Comparison of ENCODE assay signal across 8 mouse cellular contexts in genomic region chr4:141114521-141114981, GRCm38 (mm10). TPM values are rescaled to one million over a fixed set of nuclear protein-coding genes. Genes with fewer than 3 reads are reported as not detected.
A peak's percentile ranks its signal among the peaks of the same experiment; 100 is the strongest.
DNase-seq lines count a peak whose midpoint lies in the region; ATAC-seq and TF ChIP-seq lines count a peak whose summit lies in the region.
"Had no signal": no experiment of that assay in that cellular context is flagged by ENCODE, and none has a peak within 500 bp of the region (broad histone marks: within the 10 kb centered on the region; RNA-seq: fewer than 3 reads in every experiment).

No protein-coding gene starts in this region.

- 88% methylated on average over 6 of the region's 6 CpGs for WGBS in kidney, postnatal 0 days
- 78% methylated on average over 6 of the region's 6 CpGs for WGBS in hindbrain, embryonic 13.5 days

- H3K4me2 ChIP-seq in kidney, postnatal 0 days (ENCODE audit: low read length) = no peak overlapping the region
- H3K4me2 ChIP-seq in hindbrain, embryonic 13.5 days = no peak overlapping the region
- H3K4me2 ChIP-seq: neural tube, embryonic 13.5 days had no signal

- no peaks in the 10 kb centered on the region for H3K9me3 ChIP-seq in kidney, postnatal 0 days (replicated peaks; ENCODE audit: low read length)
- H3K9me3 ChIP-seq in hindbrain, embryonic 13.5 days = no peaks in the 10 kb centered on the region
- H3K9me3 ChIP-seq: neural tube, embryonic 13.5 days had no signal

- H3K9ac ChIP-seq in kidney, postnatal 0 days (ENCODE audit: low read depth, low read length) = 0 out of 2 replicates have a peak overlapping the region, but pooled peaks have one; percentile 13
- H3K9ac ChIP-seq in hindbrain, embryonic 13.5 days = no peak overlapping the region
- H3K9ac ChIP-seq: neural tube, embryonic 13.5 days had no signal

- no peak overlapping the region for H3K4me3 ChIP-seq in kidney, postnatal 0 days (replicated peaks; ENCODE audit: low read depth, low read length)
- H3K4me3 ChIP-seq in hindbrain, embryonic 13.5 days = no peak overlapping the region
- H3K4me3 ChIP-seq: neural tube, embryonic 13.5 days had no signal

- H3K4me1 ChIP-seq in kidney, postnatal 0 days (replicated peaks; ENCODE audit: insufficient read depth, low read length) = no peaks in the 10 kb centered on the region
- H3K4me1 ChIP-seq in hindbrain, embryonic 13.5 days (replicated peaks) = peaks cover 17% of the 10 kb centered on the region

- no peaks in the 10 kb centered on the region for H3K27me3 ChIP-seq in kidney, postnatal 0 days (ENCODE audit: insufficient read depth, low read length)
- no peaks in the 10 kb centered on the region for H3K27me3 ChIP-seq in hindbrain, embryonic 13.5 days
- H3K27me3 ChIP-seq: neural tube, embryonic 13.5 days had no signal

- intact Hi-C loops in left cerebral cortex, postnatal 25 days (cut with DNase I) = no loop called here

- H3K36me3 ChIP-seq in kidney, postnatal 0 days (ENCODE audit: insufficient read depth, low read length) = peaks cover 52% of the 10 kb centered on the region
- peaks cover 82% of the 10 kb centered on the region for H3K36me3 ChIP-seq in hindbrain, embryonic 13.5 days

- DNase-seq in kidney, postnatal 0 days (ENCODE audit: low spot score) = no peak
- DNase-seq in kidney, adult 9 months = no peak
- peak; percentile 32 to 67 for DNase-seq in left cerebral cortex, postnatal 25 days (ENCODE audit: low spot score in 2 of 2)
- peak; percentile 18 for DNase-seq in right cerebral cortex, postnatal 4 days
- no peak for DNase-seq in natural killer cell, adult 2 months (ENCODE audit: low spot score in 2 of 2)
- no peak for DNase-seq in urinary bladder, adult 2 months (ENCODE audit: low spot score)

- H3K27ac ChIP-seq in kidney, postnatal 0 days = 0 out of 2 replicates have a peak overlapping the region, but pooled peaks have one; percentile 8
- peak overlapping the region; percentile 30 for H3K27ac ChIP-seq in hindbrain, embryonic 13.5 days

- no peak for ATAC-seq in kidney, postnatal 0 days (replicated peaks; ENCODE audit: low FRiP score, low read depth)
- peak; percentile 25; the same call in 1 of the 2 replicates for ATAC-seq in hindbrain, embryonic 13.5 days (ENCODE audit: low FRiP score)

- TF ChIP-seq CTCF in kidney, postnatal 0 days (IDR thresholded peaks at IDR 0.05; ENCODE audit: low read depth) = no peak

RNA-seq across cellular contexts. Expression of gene Szrd1, which starts 25.0 kb away (rescaled TPM):
- polyA plus RNA-seq in kidney, postnatal 0 days (2015; fragmentation: Nextera tagmentation; extraction: Ambion mirVana) = 38.0 and 40.4 TPM in 2 replicates
- 28.9 and 29.3 TPM in 2 replicates for polyA plus RNA-seq in hindbrain, embryonic 13.5 days (2015; fragmentation: Nextera tagmentation; extraction: Ambion mirVana)
- 10 to 100 TPM; 41.7 to 49.2 TPM for total RNA-seq in left cerebral cortex, postnatal 25 days (2021)
- 32.6 and 44.2 TPM in 2 replicates for polyA plus RNA-seq in urinary bladder, adult 2 months (2012; rRNA removed)

RNA-seq across cellular contexts. Expression of gene Spata21, which starts 26.4 kb away (rescaled TPM):
- 0.54 and 0.55 TPM in 2 replicates for polyA plus RNA-seq in kidney, postnatal 0 days (2015; fragmentation: Nextera tagmentation; extraction: Ambion mirVana)
- polyA plus RNA-seq in hindbrain, embryonic 13.5 days (2015; fragmentation: Nextera tagmentation; extraction: Ambion mirVana) = 0.17 and 0.40 TPM in 2 replicates
- total RNA-seq in left cerebral cortex, postnatal 25 days (2021) = under 1 TPM; 0.55 to 0.83 TPM
- not detected in 2 replicates for polyA plus RNA-seq in urinary bladder, adult 2 months (2012; rRNA removed)
- polyA plus RNA-seq: neural tube, embryonic 13.5 days had no signal

RNA-seq across cellular contexts. Expression of gene Fbxo42, which starts 33.2 kb away (rescaled TPM):
- 14.6 and 16.1 TPM in 2 replicates for polyA plus RNA-seq in kidney, postnatal 0 days (2015; fragmentation: Nextera tagmentation; extraction: Ambion mirVana)
- polyA plus RNA-seq in hindbrain, embryonic 13.5 days (2015; fragmentation: Nextera tagmentation; extraction: Ambion mirVana) = 21.9 and 22.3 TPM in 2 replicates
- 10 to 100 TPM; 31.4 to 32.3 TPM for total RNA-seq in left cerebral cortex, postnatal 25 days (2021)
- 12.2 and 13.9 TPM in 2 replicates for polyA plus RNA-seq in urinary bladder, adult 2 months (2012; rRNA removed)

RNA-seq across cellular contexts. Expression of gene Necap2, which starts 36.4 kb away (rescaled TPM):
- polyA plus RNA-seq in kidney, postnatal 0 days (2015; fragmentation: Nextera tagmentation; extraction: Ambion mirVana) = 87.6 and 93.1 TPM in 2 replicates
- polyA plus RNA-seq in hindbrain, embryonic 13.5 days (2015; fragmentation: Nextera tagmentation; extraction: Ambion mirVana) = 52.6 and 57.3 TPM in 2 replicates
- total RNA-seq in left cerebral cortex, postnatal 25 days (2021) = 10 to 100 TPM; 36.3 to 46.0 TPM
- polyA plus RNA-seq in urinary bladder, adult 2 months (2012; rRNA removed) = 65.9 and 77.0 TPM in 2 replicates

RNA-seq across cellular contexts. Expression of gene Crocc, which starts 54.2 kb away (rescaled TPM):
- polyA plus RNA-seq in kidney, postnatal 0 days (2015; fragmentation: Nextera tagmentation; extraction: Ambion mirVana) = 5.9 and 7.8 TPM in 2 replicates
- polyA plus RNA-seq in hindbrain, embryonic 13.5 days (2015; fragmentation: Nextera tagmentation; extraction: Ambion mirVana) = 6.0 and 6.2 TPM in 2 replicates
- total RNA-seq in left cerebral cortex, postnatal 25 days (2021) = 10 to 100 TPM; 51.4 to 62.7 TPM
- 27.0 and 30.8 TPM in 2 replicates for polyA plus RNA-seq in urinary bladder, adult 2 months (2012; rRNA removed)

Comparison
In these comparisons a context has a peak if more than half of its experiments do, and no peak if none do; other contexts are left out.
1. DNase-seq: peak in left cerebral cortex, postnatal 25 days (2 of 2) and right cerebral cortex, postnatal 4 days (single experiment); none in kidney, postnatal 0 days (single experiment), kidney, adult 9 months (single experiment), natural killer cell, adult 2 months (0 of 2) and urinary bladder, adult 2 months (single experiment).